Mouse (Mus musculus): Measurements from ENCODE around the gene Psmc1.

The Psmc1 gene

GRCm38 (mm10) chr12:100124913-100125798 lies 15.2 kb downstream of the Psmc1 start:
- no peak for DNase-seq

- no peak for DNase-seq
These were observed 17.3 kb downstream of the Psmc1 start for GRCm38 (mm10) chr12:100126968-100127865.

- no peak for DNase-seq
These were observed 18.0 kb downstream of the Psmc1 start for GRCm38 (mm10) chr12:100127866-100128480.

GRCm38 (mm10) chr12:100128522-100128921 lies 18.6 kb downstream of the Psmc1 start:
- DNase-seq = no peak

- DNase-seq = no peak
These were observed 19.0 kb downstream of the Psmc1 start for GRCm38 (mm10) chr12:100128961-100129360.

- no peak for DNase-seq
These were observed 21.2 kb downstream of the Psmc1 start for GRCm38 (mm10) chr12:100131167-100131566.

- DNase-seq = peak; percentile 59
These were observed 21.7 kb downstream of the Psmc1 start for GRCm38 (mm10) chr12:100131655-100132054.

GRCm38 (mm10) chr12:100134395-100134936 lies 24.5 kb downstream of the Psmc1 start:
- no peak for DNase-seq

- no peak for DNase-seq
These were observed 25.2 kb downstream of the Psmc1 start for GRCm38 (mm10) chr12:100135117-100135516.

GRCm38 (mm10) chr12:100142848-100143523 lies 33.0 kb downstream of the Psmc1 start:
- DNase-seq = no peak

GRCm38 (mm10) chr12:100143737-100144136 lies 33.8 kb downstream of the Psmc1 start:
- no peak for DNase-seq

- DNase-seq = no peak
These were observed 34.3 kb downstream of the Psmc1 start for GRCm38 (mm10) chr12:100144269-100144668.

- DNase-seq = no peak
These were observed 42.5 kb downstream of the Psmc1 start for GRCm38 (mm10) chr12:100152466-100152865.

- DNase-seq = peak; percentile 89
These were observed 49.5 kb downstream of the Psmc1 start, which contains the start of gene Nrde2 for GRCm38 (mm10) chr12:100159261-100159975. Nrde2 (minus strand) TSS chr12:100159653.

GRCm38 (mm10) chr12:100164991-100165500 lies 55.1 kb downstream of the Psmc1 start:
- no peak for DNase-seq

- no peak for DNase-seq
These were observed 56.2 kb downstream of the Psmc1 start for GRCm38 (mm10) chr12:100166177-100166576.

- no peak for DNase-seq
These were observed 57.0 kb downstream of the Psmc1 start for GRCm38 (mm10) chr12:100166939-100167338.

- no peak for DNase-seq
These were observed 57.5 kb downstream of the Psmc1 start for GRCm38 (mm10) chr12:100167502-100167901.

GRCm38 (mm10) chr12:100167931-100168871 lies 58.2 kb downstream of the Psmc1 start:
- DNase-seq = peak; percentile 44

- DNase-seq = no peak
These were observed 62.5 kb downstream of the Psmc1 start for GRCm38 (mm10) chr12:100172481-100172880.
